Mouse (Mus musculus) intestine, embryonic 16.5 days (tissue): Measurements from ENCODE around the gene Grxcr1. TPM values are rescaled to one million over a fixed set of nuclear protein-coding genes. Genes with fewer than 3 reads are reported as not detected.

Source experiments
- polyA plus RNA-seq: library from polyadenylated mRNA; unstranded; fragments of >200 nt; fragmentation: Nextera tagmentation; extraction: Ambion mirVana; gene quantifications from 2 replicates; pipeline ENCODE4 v1.2.1, GENCODE M21; 2015

Gene Grxcr1
- polyA plus RNA-seq, 1 experiment from 2014 or later, result not detected

Other genes starting within 250 kb of the Grxcr1 start
- gene Atp8a1, start 184.4 kb upstream of the Grxcr1 start, polyA plus RNA-seq, result 13.1 and 16.7 TPM in 2 replicates
- not detected in 2 replicates for gene Gm5108, start 90.2 kb upstream of the Grxcr1 start, polyA plus RNA-seq
- not detected in 2 replicates for gene Gm21905, start 85.4 kb upstream of the Grxcr1 start, polyA plus RNA-seq